Mouse (Mus musculus): Measurements from ENCODE around the gene Polr1d. TPM values are rescaled to one million over a fixed set of nuclear protein-coding genes. Genes with fewer than 3 reads are reported as not detected.

The Polr1d gene
- polyA plus RNA-seq (2012; rRNA removed) = 82.7 and 104 TPM in 2 replicates
- polyA plus RNA-seq (2014; fragmentation: Nextera tagmentation; extraction: Ambion mirVana) = 144 and 148 TPM in 2 replicates

GRCm38 (mm10) chr5:147076799-147077165 is at the start of gene Polr1d:
Gene Polr1d (plus strand): TSS chr5:147077050.
- H3K27me3 ChIP-seq (ENCODE audit: control insufficient read depth, insufficient read depth, low read length) = no peaks in the 10 kb centered on the region
- no peak for TF ChIP-seq POLR2A (IDR thresholded peaks at IDR 0.05; ENCODE audit: borderline replicate concordance, extremely low read depth, insufficient read depth, insufficient read length)
- WGBS = 0% methylated on average over 17 of the region's 17 CpGs
- H3K4me3 ChIP-seq (replicated peaks; ENCODE audit: low read length) = peak within 1 kb of the TSS; percentile 84
- H3K4me2 ChIP-seq (replicated peaks; ENCODE audit: low read depth, low read length, severe bottlenecking) = peak within 1 kb of the TSS; percentile 97
- DNase-seq (ENCODE audit: low spot score) (peak; percentile 30), ATAC-seq (ENCODE audit: low FRiP score, low read depth) (peak; percentile 42)
- H3K36me3 ChIP-seq (ENCODE audit: control insufficient read depth, insufficient read depth, low read length) = peaks cover 15% of the 10 kb centered on the region
- H3K4me1 ChIP-seq (ENCODE audit: control insufficient read depth, insufficient read depth, low read length) = peaks cover 13% of the 10 kb centered on the region
- H3K9ac ChIP-seq (ENCODE audit: low read depth, low read length, severe bottlenecking) = peak within 1 kb of the TSS; percentile 80
- peak within 1 kb of the TSS; percentile 81 for H3K27ac ChIP-seq (replicated peaks; ENCODE audit: low read depth, low read length)
- H3K9me3 ChIP-seq (ENCODE audit: control insufficient read depth, low read length) = no peaks in the 10 kb centered on the region

DNA sequence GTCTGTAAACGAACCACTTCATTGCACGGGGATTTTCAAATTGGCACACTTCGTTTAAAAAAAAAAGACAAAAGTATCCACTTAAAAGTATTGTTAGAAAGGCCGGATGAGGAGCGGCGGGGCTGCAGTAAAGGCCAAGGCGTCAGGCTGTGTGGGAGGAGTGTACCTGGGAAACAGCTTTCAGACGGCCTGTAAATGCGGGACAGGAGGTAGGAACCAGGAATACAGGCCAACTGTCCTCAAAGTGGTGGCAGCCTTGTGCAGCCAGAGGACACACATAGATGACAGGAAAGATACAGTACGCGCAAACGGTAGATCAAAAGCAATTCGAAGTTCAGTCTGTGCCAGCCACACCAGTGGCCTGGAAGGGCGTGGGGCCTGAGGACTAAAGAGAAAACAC is 45.6 kb upstream of the Polr1d start:
- Histone ChIP-seq H3K27ac (replicated peaks; ENCODE audit: low read depth, low read length) (no peak overlapping the region), H3K4me3 (replicated peaks; ENCODE audit: low read length) (no peak overlapping the region), H3K27me3 (ENCODE audit: control insufficient read depth, insufficient read depth, low read length) (no peaks in the 10 kb centered on the region), H3K4me2 (replicated peaks; ENCODE audit: low read depth, low read length, severe bottlenecking) (no peak overlapping the region), H3K4me1 (ENCODE audit: control insufficient read depth, insufficient read depth, low read length) (no peaks in the 10 kb centered on the region), H3K36me3 (ENCODE audit: control insufficient read depth, insufficient read depth, low read length) (peaks cover 38% of the 10 kb centered on the region), H3K9me3 (ENCODE audit: control insufficient read depth, low read length) (no peaks in the 10 kb centered on the region), H3K9ac (ENCODE audit: low read depth, low read length, severe bottlenecking) (no peak overlapping the region)
- DNase-seq (ENCODE audit: low spot score) (no peak), ATAC-seq (ENCODE audit: low FRiP score, low read depth) (no peak)
- WGBS = 82% methylated on average over 14 of the region's 14 CpGs
- TF ChIP-seq POLR2A (IDR thresholded peaks at IDR 0.05; ENCODE audit: borderline replicate concordance, extremely low read depth, insufficient read depth, insufficient read length) = no peak

GRCm38 (mm10) chr5:147033155-147033554 is 43.7 kb upstream of the Polr1d start:
- no peak for ATAC-seq (ENCODE audit: low FRiP score, low read depth)
- Histone ChIP-seq H3K9me3 (ENCODE audit: control insufficient read depth, low read length) (no peaks in the 10 kb centered on the region), H3K27ac (replicated peaks; ENCODE audit: low read depth, low read length) (no peak overlapping the region), H3K27me3 (ENCODE audit: control insufficient read depth, insufficient read depth, low read length) (no peaks in the 10 kb centered on the region), H3K9ac (ENCODE audit: low read depth, low read length, severe bottlenecking) (no peak overlapping the region), H3K36me3 (ENCODE audit: control insufficient read depth, insufficient read depth, low read length) (peaks cover 20% of the 10 kb centered on the region), H3K4me1 (ENCODE audit: control insufficient read depth, insufficient read depth, low read length) (peaks cover 2% of the 10 kb centered on the region; the same call in 1 of the 2 replicates), H3K4me2 (replicated peaks; ENCODE audit: low read depth, low read length, severe bottlenecking) (no peak overlapping the region), H3K4me3 (replicated peaks; ENCODE audit: low read length) (no peak overlapping the region)
- DNase-seq (ENCODE audit: low spot score) = no peak
- TF ChIP-seq POLR2A (IDR thresholded peaks at IDR 0.05; ENCODE audit: borderline replicate concordance, extremely low read depth, insufficient read depth, insufficient read length) = no peak
- 82% methylated on average over 13 of the region's 13 CpGs for WGBS

GRCm38 (mm10) chr5:147034283-147034682 is 42.6 kb upstream of the Polr1d start:
- H3K4me3 ChIP-seq (replicated peaks; ENCODE audit: low read length) = no peak overlapping the region
- DNase-seq (ENCODE audit: low spot score) (no peak), ATAC-seq (ENCODE audit: low FRiP score, low read depth) (no peak)
- no peak overlapping the region for H3K9ac ChIP-seq (ENCODE audit: low read depth, low read length, severe bottlenecking)
- 59% methylated on average over 12 of the region's 12 CpGs for WGBS
- H3K36me3 ChIP-seq (ENCODE audit: control insufficient read depth, insufficient read depth, low read length) = peaks cover 9% of the 10 kb centered on the region
- no peak overlapping the region for H3K4me2 ChIP-seq (replicated peaks; ENCODE audit: low read depth, low read length, severe bottlenecking)
- no peaks in the 10 kb centered on the region for H3K9me3 ChIP-seq (ENCODE audit: control insufficient read depth, low read length)
- no peaks in the 10 kb centered on the region for H3K27me3 ChIP-seq (ENCODE audit: control insufficient read depth, insufficient read depth, low read length)
- peaks cover 4% of the 10 kb centered on the region; the same call in 1 of the 2 replicates for H3K4me1 ChIP-seq (ENCODE audit: control insufficient read depth, insufficient read depth, low read length)
- TF ChIP-seq POLR2A (IDR thresholded peaks at IDR 0.05; ENCODE audit: borderline replicate concordance, extremely low read depth, insufficient read depth, insufficient read length) = no peak
- no peak overlapping the region for H3K27ac ChIP-seq (replicated peaks; ENCODE audit: low read depth, low read length)

- peaks cover 4% of the 10 kb centered on the region; the same call in 1 of the 2 replicates for H3K4me1 ChIP-seq (ENCODE audit: control insufficient read depth, insufficient read depth, low read length)
- ATAC-seq (ENCODE audit: low FRiP score, low read depth) (no peak), DNase-seq (ENCODE audit: low spot score) (no peak)
- H3K27me3 ChIP-seq (ENCODE audit: control insufficient read depth, insufficient read depth, low read length) = no peaks in the 10 kb centered on the region
- no peak overlapping the region for H3K9ac ChIP-seq (ENCODE audit: low read depth, low read length, severe bottlenecking)
- WGBS = 84% methylated on average over 6 of the region's 6 CpGs
- peaks cover 10% of the 10 kb centered on the region; the same call in 1 of the 2 replicates for H3K36me3 ChIP-seq (ENCODE audit: control insufficient read depth, insufficient read depth, low read length)
- H3K4me3 ChIP-seq (replicated peaks; ENCODE audit: low read length) = no peak overlapping the region
- no peak overlapping the region for H3K27ac ChIP-seq (replicated peaks; ENCODE audit: low read depth, low read length)
- TF ChIP-seq POLR2A (IDR thresholded peaks at IDR 0.05; ENCODE audit: borderline replicate concordance, extremely low read depth, insufficient read depth, insufficient read length) = no peak
- H3K9me3 ChIP-seq (ENCODE audit: control insufficient read depth, low read length) = no peaks in the 10 kb centered on the region
- no peak overlapping the region for H3K4me2 ChIP-seq (replicated peaks; ENCODE audit: low read depth, low read length, severe bottlenecking)
These were observed 41.5 kb upstream of the Polr1d start for GRCm38 (mm10) chr5:147035301-147035700.

Data from limb, embryonic 14.5 days (tissue).